Mouse (Mus musculus): ENCODE data around the gene Cep83.

- TF ChIP-seq CTCF (IDR thresholded peaks at IDR 0.05; ENCODE audit: borderline replicate concordance, insufficient read depth, low read length) (no peak), POLR2A (IDR thresholded peaks at IDR 0.05; ENCODE audit: low read depth, low read length) (no peak)
Measured at GRCm38 (mm10) chr10:94706695-94707094, 18.2 kb downstream of the Cep83 start.
